Mouse (Mus musculus): ENCODE results near the gene Cib1. TPM values are rescaled to one million over a fixed set of nuclear protein-coding genes. Genes with fewer than 3 reads are reported as not detected.

Cib1 gene
- polyA plus RNA-seq, 1 experiment from 2014 or later, result 114 TPM

GRCm38 (mm10) chr7:80201888-80202540 lies 30.6 kb downstream of the Cib1 start:
- H3K4me1 ChIP-seq (replicated peaks; ENCODE audit: control insufficient read depth, insufficient read depth, low read length), result peaks cover 80% of the 10 kb centered on the region

GRCm38 (mm10) chr7:80200963-80201539 lies 31.6 kb downstream of the Cib1 start:
- H3K4me3 ChIP-seq (ENCODE audit: low read depth, low read length), result 0 out of 2 replicates have a peak overlapping the region, but pooled peaks have one; percentile 94
- no peak overlapping the region for H3K27ac ChIP-seq (ENCODE audit: low read depth, low read length)
- H3K9ac ChIP-seq (ENCODE audit: low read depth, low read length), result no peak overlapping the region
- no peaks in the 10 kb centered on the region for H3K27me3 ChIP-seq (replicated peaks; ENCODE audit: control insufficient read depth, insufficient read depth, low read length)
- peak overlapping the region; percentile 95; the same call in 1 of the 2 replicates for H3K4me2 ChIP-seq
- H3K36me3 ChIP-seq (ENCODE audit: control insufficient read depth, insufficient read depth, low read length), result peaks cover 9% of the 10 kb centered on the region; the same call in 1 of the 2 replicates
- H3K4me1 ChIP-seq (replicated peaks; ENCODE audit: control insufficient read depth, insufficient read depth, low read length), result peaks cover 74% of the 10 kb centered on the region
- WGBS, result 79% methylated on average over 5 of the region's 5 CpGs
- ATAC-seq (replicated peaks; ENCODE audit: low FRiP score), result no peak
- H3K9me3 ChIP-seq (ENCODE audit: control insufficient read depth, low read length), result no peaks in the 10 kb centered on the region
- no peak for DNase-seq (ENCODE audit: low spot score)

More at GRCm38 (mm10) chr7:80201888-80202540, 30.6 kb downstream of the Cib1 start:
- Histone ChIP-seq H3K27me3 (replicated peaks; ENCODE audit: control insufficient read depth, insufficient read depth, low read length) (no peaks in the 10 kb centered on the region), H3K4me3 (ENCODE audit: low read depth, low read length) (no peak overlapping the region), H3K36me3 (ENCODE audit: control insufficient read depth, insufficient read depth, low read length) (peaks cover 9% of the 10 kb centered on the region; the same call in 1 of the 2 replicates), H3K4me2 (peak overlapping the region; percentile 57; the same call in 1 of the 2 replicates), H3K27ac (ENCODE audit: low read depth, low read length) (no peak overlapping the region), H3K9me3 (ENCODE audit: control insufficient read depth, low read length) (no peaks in the 10 kb centered on the region), H3K9ac (ENCODE audit: low read depth, low read length) (no peak overlapping the region)
- no peak for ATAC-seq (replicated peaks; ENCODE audit: low FRiP score)
- WGBS, result 88% methylated on average over 15 of the region's 15 CpGs
- DNase-seq (ENCODE audit: low spot score), result no peak

GRCm38 (mm10) chr7:80200588-80200945 lies 32.0 kb downstream of the Cib1 start:
- peaks cover 9% of the 10 kb centered on the region; the same call in 1 of the 2 replicates for H3K36me3 ChIP-seq (ENCODE audit: control insufficient read depth, insufficient read depth, low read length)
- H3K4me3 ChIP-seq (ENCODE audit: low read depth, low read length), result peak overlapping the region; percentile 94; the same call in 1 of the 2 replicates
- H3K4me2 ChIP-seq, result peak overlapping the region; percentile 95
- peaks cover 71% of the 10 kb centered on the region for H3K4me1 ChIP-seq (replicated peaks; ENCODE audit: control insufficient read depth, insufficient read depth, low read length)
- peak overlapping the region; percentile 50 for H3K9ac ChIP-seq (ENCODE audit: low read depth, low read length)
- H3K27me3 ChIP-seq (replicated peaks; ENCODE audit: control insufficient read depth, insufficient read depth, low read length), result no peaks in the 10 kb centered on the region
- DNase-seq (ENCODE audit: low spot score) (no peak), ATAC-seq (replicated peaks; ENCODE audit: low FRiP score) (no peak)
- WGBS, result 77% methylated on average over 6 of the region's 6 CpGs
- no peak overlapping the region for H3K27ac ChIP-seq (ENCODE audit: low read depth, low read length)
- H3K9me3 ChIP-seq (ENCODE audit: control insufficient read depth, low read length), result no peaks in the 10 kb centered on the region

- H3K9ac ChIP-seq (ENCODE audit: low read depth, low read length), result peak overlapping the region; percentile 96
- peak overlapping the region; percentile 95 for H3K4me2 ChIP-seq
- ATAC-seq (replicated peaks; ENCODE audit: low FRiP score) (no peak), DNase-seq (ENCODE audit: low spot score) (no peak)
- WGBS, result 77% methylated on average over 11 of the region's 11 CpGs
- H3K27me3 ChIP-seq (replicated peaks; ENCODE audit: control insufficient read depth, insufficient read depth, low read length), result no peaks in the 10 kb centered on the region
- H3K27ac ChIP-seq (ENCODE audit: low read depth, low read length), result no peak overlapping the region
- peaks cover 9% of the 10 kb centered on the region; the same call in 1 of the 2 replicates for H3K36me3 ChIP-seq (ENCODE audit: control insufficient read depth, insufficient read depth, low read length)
- H3K4me3 ChIP-seq (ENCODE audit: low read depth, low read length), result peak overlapping the region; percentile 94
- peaks cover 70% of the 10 kb centered on the region for H3K4me1 ChIP-seq (replicated peaks; ENCODE audit: control insufficient read depth, insufficient read depth, low read length)
- no peaks in the 10 kb centered on the region for H3K9me3 ChIP-seq (ENCODE audit: control insufficient read depth, low read length)
Observed at GRCm38 (mm10) chr7:80199851-80200587, 32.6 kb downstream of the Cib1 start.

- Histone ChIP-seq H3K9ac (ENCODE audit: low read depth, low read length) (peak overlapping the region; percentile 96), H3K27ac (ENCODE audit: low read depth, low read length) (peak overlapping the region; percentile 93; the same call in 1 of the 2 replicates), H3K27me3 (replicated peaks; ENCODE audit: control insufficient read depth, insufficient read depth, low read length) (no peaks in the 10 kb centered on the region), H3K4me3 (ENCODE audit: low read depth, low read length) (peak overlapping the region; percentile 94), H3K9me3 (ENCODE audit: control insufficient read depth, low read length) (no peaks in the 10 kb centered on the region), H3K36me3 (ENCODE audit: control insufficient read depth, insufficient read depth, low read length) (peaks cover 9% of the 10 kb centered on the region; the same call in 1 of the 2 replicates), H3K4me1 (replicated peaks; ENCODE audit: control insufficient read depth, insufficient read depth, low read length) (peaks cover 69% of the 10 kb centered on the region), H3K4me2 (peak overlapping the region; percentile 95)
- DNase-seq (ENCODE audit: low spot score) (no peak), ATAC-seq (replicated peaks; ENCODE audit: low FRiP score) (no peak)
- WGBS, result 30% methylated on average over 6 of the region's 6 CpGs
Observed at GRCm38 (mm10) chr7:80199286-80199685, 33.3 kb downstream of the Cib1 start.

GRCm38 (mm10) chr7:80198863-80199262 lies 33.8 kb downstream of the Cib1 start:
- peak overlapping the region; percentile 96 for H3K9ac ChIP-seq (ENCODE audit: low read depth, low read length)
- ATAC-seq (replicated peaks; ENCODE audit: low FRiP score), result no peak; the same call in 1 of the 2 replicates
- H3K9me3 ChIP-seq (ENCODE audit: control insufficient read depth, low read length), result no peaks in the 10 kb centered on the region
- H3K27me3 ChIP-seq (replicated peaks; ENCODE audit: control insufficient read depth, insufficient read depth, low read length), result no peaks in the 10 kb centered on the region
- peak overlapping the region; percentile 93 for H3K27ac ChIP-seq (ENCODE audit: low read depth, low read length)
- H3K4me1 ChIP-seq (replicated peaks; ENCODE audit: control insufficient read depth, insufficient read depth, low read length), result peaks cover 66% of the 10 kb centered on the region
- peak; percentile 69 for DNase-seq (ENCODE audit: low spot score)
- peak overlapping the region; percentile 94 for H3K4me3 ChIP-seq (ENCODE audit: low read depth, low read length)
- under 1% methylated on average over 11 of the region's 11 CpGs for WGBS
- peak overlapping the region; percentile 95 for H3K4me2 ChIP-seq
- peaks cover 9% of the 10 kb centered on the region; the same call in 1 of the 2 replicates for H3K36me3 ChIP-seq (ENCODE audit: control insufficient read depth, insufficient read depth, low read length)

- ATAC-seq (replicated peaks; ENCODE audit: low FRiP score), result peak; percentile 74
- WGBS, result under 1% methylated on average over 61 of the region's 74 CpGs
- H3K4me1 ChIP-seq (replicated peaks; ENCODE audit: control insufficient read depth, insufficient read depth, low read length), result peaks cover 59% of the 10 kb centered on the region
Observed at GRCm38 (mm10) chr7:80197941-80198778, 34.5 kb downstream of the Cib1 start.

GRCm38 (mm10) chr7:80197371-80197770 lies 35.2 kb downstream of the Cib1 start:
- H3K4me3 ChIP-seq (ENCODE audit: low read depth, low read length), result peak overlapping the region; percentile 94
- no peaks in the 10 kb centered on the region for H3K27me3 ChIP-seq (replicated peaks; ENCODE audit: control insufficient read depth, insufficient read depth, low read length)
- peak overlapping the region; percentile 95 for H3K4me2 ChIP-seq
- H3K27ac ChIP-seq (ENCODE audit: low read depth, low read length), result peak overlapping the region; percentile 93
- WGBS, result 20% methylated on average over 4 of the region's 4 CpGs
- H3K9ac ChIP-seq (ENCODE audit: low read depth, low read length), result peak overlapping the region; percentile 96
- H3K4me1 ChIP-seq (replicated peaks; ENCODE audit: control insufficient read depth, insufficient read depth, low read length), result peaks cover 57% of the 10 kb centered on the region
- peaks cover 6% of the 10 kb centered on the region; the same call in 1 of the 2 replicates for H3K36me3 ChIP-seq (ENCODE audit: control insufficient read depth, insufficient read depth, low read length)
- no peaks in the 10 kb centered on the region for H3K9me3 ChIP-seq (ENCODE audit: control insufficient read depth, low read length)
- ATAC-seq (replicated peaks; ENCODE audit: low FRiP score) (no peak), DNase-seq (ENCODE audit: low spot score) (no peak)

More at GRCm38 (mm10) chr7:80197941-80198778, 34.5 kb downstream of the Cib1 start:
- H3K9me3 ChIP-seq (ENCODE audit: control insufficient read depth, low read length), result no peaks in the 10 kb centered on the region
- peak overlapping the region; percentile 96 for H3K9ac ChIP-seq (ENCODE audit: low read depth, low read length)
- H3K27me3 ChIP-seq (replicated peaks; ENCODE audit: control insufficient read depth, insufficient read depth, low read length), result no peaks in the 10 kb centered on the region
- peak overlapping the region; percentile 95 for H3K4me2 ChIP-seq
- H3K36me3 ChIP-seq (ENCODE audit: control insufficient read depth, insufficient read depth, low read length), result peaks cover 9% of the 10 kb centered on the region; the same call in 1 of the 2 replicates
- H3K4me3 ChIP-seq (ENCODE audit: low read depth, low read length), result peak overlapping the region; percentile 94
- peak; percentile 87 for DNase-seq (ENCODE audit: low spot score)
- H3K27ac ChIP-seq (ENCODE audit: low read depth, low read length), result peak overlapping the region; percentile 93
